Mouse (Mus musculus): Measurements from ENCODE around the gene Setd1b. TPM values are rescaled to one million over a fixed set of nuclear protein-coding genes. Genes with fewer than 3 reads are reported as not detected.
A peak's percentile ranks its signal among the peaks of the same experiment; 100 is the strongest.

Gene Setd1b
- polyA plus RNA-seq, 1 experiment = 20.8 TPM

- TF ChIP-seq GATA1 (IDR thresholded peaks at IDR 0.05; ENCODE audit: borderline replicate concordance, low read length) (no peak), FLI1 (IDR thresholded peaks at IDR 0.05; ENCODE audit: low read length) (no peak)
- H3K4me1 ChIP-seq = peaks cover 48% of the 10 kb centered on the region
- no peaks in the 10 kb centered on the region for H3K9me3 ChIP-seq
- H3K27me3 ChIP-seq (replicated peaks) = no peaks in the 10 kb centered on the region
- H3K36me3 ChIP-seq (replicated peaks; ENCODE audit: low read length) = peaks cover 54% of the 10 kb centered on the region
- no peak overlapping the region for H3K4me3 ChIP-seq (replicated peaks)
Measured at GRCm38 (mm10) chr5:123110296-123110721, 31.7 kb upstream of the Setd1b start.

- Histone ChIP-seq H3K27me3 (replicated peaks) (no peaks in the 10 kb centered on the region), H3K9me3 (no peaks in the 10 kb centered on the region), H3K36me3 (replicated peaks; ENCODE audit: low read length) (peaks cover 83% of the 10 kb centered on the region), H3K4me1 (peaks cover 66% of the 10 kb centered on the region), H3K4me3 (replicated peaks) (no peak overlapping the region)
- TF ChIP-seq FLI1 (IDR thresholded peaks at IDR 0.05; ENCODE audit: low read length) (no peak), GATA1 (IDR thresholded peaks at IDR 0.05; ENCODE audit: borderline replicate concordance, low read length) (no peak)
Measured at GRCm38 (mm10) chr5:123114109-123114508, 27.9 kb upstream of the Setd1b start.

GRCm38 (mm10) chr5:123114924-123115323 is 27.1 kb upstream of the Setd1b start:
- no peak overlapping the region for H3K4me3 ChIP-seq (replicated peaks)
- no peaks in the 10 kb centered on the region for H3K27me3 ChIP-seq (replicated peaks)
- peaks cover 86% of the 10 kb centered on the region for H3K36me3 ChIP-seq (replicated peaks; ENCODE audit: low read length)
- H3K9me3 ChIP-seq = no peaks in the 10 kb centered on the region
- H3K4me1 ChIP-seq = peaks cover 66% of the 10 kb centered on the region
- TF ChIP-seq GATA1 (IDR thresholded peaks at IDR 0.05; ENCODE audit: borderline replicate concordance, low read length) (no peak), FLI1 (IDR thresholded peaks at IDR 0.05; ENCODE audit: low read length) (no peak)

GRCm38 (mm10) chr5:123116080-123116479 is 25.9 kb upstream of the Setd1b start:
- Histone ChIP-seq H3K27me3 (replicated peaks) (no peaks in the 10 kb centered on the region), H3K9me3 (no peaks in the 10 kb centered on the region), H3K36me3 (replicated peaks; ENCODE audit: low read length) (peaks cover 88% of the 10 kb centered on the region), H3K4me3 (replicated peaks) (peak overlapping the region; percentile 33), H3K4me1 (peaks cover 77% of the 10 kb centered on the region)
- TF ChIP-seq GATA1 (IDR thresholded peaks at IDR 0.05; ENCODE audit: borderline replicate concordance, low read length) (no peak), FLI1 (IDR thresholded peaks at IDR 0.05; ENCODE audit: low read length) (no peak)

- peaks cover 91% of the 10 kb centered on the region for H3K36me3 ChIP-seq (replicated peaks; ENCODE audit: low read length)
- TF ChIP-seq FLI1 (IDR thresholded peaks at IDR 0.05; ENCODE audit: low read length) (no peak), GATA1 (IDR thresholded peaks at IDR 0.05; ENCODE audit: borderline replicate concordance, low read length) (no peak)
Measured at GRCm38 (mm10) chr5:123117257-123117656, 24.7 kb upstream of the Setd1b start.

GRCm38 (mm10) chr5:123117773-123118172 is 24.2 kb upstream of the Setd1b start:
- H3K27me3 ChIP-seq (replicated peaks) = no peaks in the 10 kb centered on the region
- peaks cover 94% of the 10 kb centered on the region for H3K4me1 ChIP-seq
- TF ChIP-seq FLI1 (IDR thresholded peaks at IDR 0.05; ENCODE audit: low read length) = no peak
- TF ChIP-seq GATA1 (IDR thresholded peaks at IDR 0.05; ENCODE audit: borderline replicate concordance, low read length) = no peak
- peak overlapping the region; percentile 75 for H3K4me3 ChIP-seq (replicated peaks)
- H3K9me3 ChIP-seq = peaks cover 3% of the 10 kb centered on the region; the same call in 1 of the 2 replicates
- H3K36me3 ChIP-seq (replicated peaks; ENCODE audit: low read length) = peaks cover 96% of the 10 kb centered on the region

More at GRCm38 (mm10) chr5:123117257-123117656, 24.7 kb upstream of the Setd1b start:
- H3K9me3 ChIP-seq = 0 out of 2 replicates have a peak, but pooled peaks cover under 1% of the 10 kb centered on the region
- peak overlapping the region; percentile 75 for H3K4me3 ChIP-seq (replicated peaks)
- no peaks in the 10 kb centered on the region for H3K27me3 ChIP-seq (replicated peaks)
- H3K4me1 ChIP-seq = peaks cover 89% of the 10 kb centered on the region

- Histone ChIP-seq H3K36me3 (replicated peaks; ENCODE audit: low read length) (peaks cover 100% of the 10 kb centered on the region), H3K9me3 (peaks cover 3% of the 10 kb centered on the region; the same call in 1 of the 2 replicates), H3K4me3 (replicated peaks) (peak overlapping the region; percentile 60), H3K4me1 (peaks cover 99% of the 10 kb centered on the region), H3K27me3 (replicated peaks) (no peaks in the 10 kb centered on the region)
- TF ChIP-seq FLI1 (IDR thresholded peaks at IDR 0.05; ENCODE audit: low read length) (peak; percentile 85), GATA1 (IDR thresholded peaks at IDR 0.05; ENCODE audit: borderline replicate concordance, low read length) (peak; percentile 95)
Measured at GRCm38 (mm10) chr5:123118826-123119225, 23.2 kb upstream of the Setd1b start.

- Histone ChIP-seq H3K9me3 (peaks cover 3% of the 10 kb centered on the region; the same call in 1 of the 2 replicates), H3K36me3 (replicated peaks; ENCODE audit: low read length) (peaks cover 99% of the 10 kb centered on the region), H3K4me3 (replicated peaks) (peak overlapping the region; percentile 66), H3K4me1 (peaks cover 97% of the 10 kb centered on the region), H3K27me3 (replicated peaks) (no peaks in the 10 kb centered on the region)
- TF ChIP-seq FLI1 (IDR thresholded peaks at IDR 0.05; ENCODE audit: low read length) = no peak
- no peak for TF ChIP-seq GATA1 (IDR thresholded peaks at IDR 0.05; ENCODE audit: borderline replicate concordance, low read length)
Measured at GRCm38 (mm10) chr5:123120624-123121215, 21.3 kb upstream of the Setd1b start.

- TF ChIP-seq GATA1 (IDR thresholded peaks at IDR 0.05; ENCODE audit: borderline replicate concordance, low read length) (no peak), FLI1 (IDR thresholded peaks at IDR 0.05; ENCODE audit: low read length) (no peak)
- H3K36me3 ChIP-seq (replicated peaks; ENCODE audit: low read length) = peaks cover 98% of the 10 kb centered on the region
- H3K4me3 ChIP-seq (replicated peaks) = no peak overlapping the region
- H3K27me3 ChIP-seq (replicated peaks) = no peaks in the 10 kb centered on the region
- H3K9me3 ChIP-seq = peaks cover 3% of the 10 kb centered on the region; the same call in 1 of the 2 replicates
- H3K4me1 ChIP-seq = peaks cover 97% of the 10 kb centered on the region
Measured at GRCm38 (mm10) chr5:123122181-123122580, 19.8 kb upstream of the Setd1b start.

- no peak for TF ChIP-seq GATA1 (IDR thresholded peaks at IDR 0.05; ENCODE audit: borderline replicate concordance, low read length)
- no peak for TF ChIP-seq FLI1 (IDR thresholded peaks at IDR 0.05; ENCODE audit: low read length)
- Histone ChIP-seq H3K9me3 (peaks cover 3% of the 10 kb centered on the region; the same call in 1 of the 2 replicates), H3K27me3 (replicated peaks) (no peaks in the 10 kb centered on the region), H3K4me1 (peaks cover 97% of the 10 kb centered on the region), H3K36me3 (replicated peaks; ENCODE audit: low read length) (peaks cover 98% of the 10 kb centered on the region), H3K4me3 (replicated peaks) (peak overlapping the region; percentile 82)
Measured at GRCm38 (mm10) chr5:123125105-123125504, 16.9 kb upstream of the Setd1b start.

All from megakaryocyte, embryonic 14.5 days (primary cell).